Mouse (Mus musculus) left cerebral cortex, adult 11 months (tissue): ENCODE data around the gene Elf2.
"Not testable (repeated sequence)": the region's sequence is repeated elsewhere in the genome, so short reads cannot be mapped to it uniquely, and the experiment has no call there.

Experiments
- DNase-seq: peaks from one replicate; pipeline ENCODE4 v3.0.0; 2022; ENCODE audit warnings: low spot score

Elf2 gene

DNA sequence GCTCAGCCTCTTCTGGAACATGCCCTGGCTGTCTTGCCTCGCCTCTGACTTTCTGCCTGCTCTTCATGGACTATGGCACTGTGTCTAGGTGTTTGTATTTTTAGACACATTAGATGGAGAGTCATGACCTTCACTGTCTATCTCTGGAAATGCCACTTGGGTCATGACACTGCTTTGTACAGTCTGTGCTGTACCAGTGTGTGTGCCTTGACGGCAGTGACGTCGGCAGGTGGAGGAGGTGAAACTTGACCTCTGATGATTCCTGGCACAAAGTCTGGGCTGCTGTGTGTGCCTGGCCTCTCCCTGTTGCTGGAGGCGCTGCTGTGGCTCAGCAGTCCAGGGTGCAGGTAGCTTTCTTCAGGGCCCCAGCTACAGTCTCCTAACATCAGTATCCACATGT is 107.0 kb downstream of the Elf2 start:
- DNase-seq, result no peak

DNA sequence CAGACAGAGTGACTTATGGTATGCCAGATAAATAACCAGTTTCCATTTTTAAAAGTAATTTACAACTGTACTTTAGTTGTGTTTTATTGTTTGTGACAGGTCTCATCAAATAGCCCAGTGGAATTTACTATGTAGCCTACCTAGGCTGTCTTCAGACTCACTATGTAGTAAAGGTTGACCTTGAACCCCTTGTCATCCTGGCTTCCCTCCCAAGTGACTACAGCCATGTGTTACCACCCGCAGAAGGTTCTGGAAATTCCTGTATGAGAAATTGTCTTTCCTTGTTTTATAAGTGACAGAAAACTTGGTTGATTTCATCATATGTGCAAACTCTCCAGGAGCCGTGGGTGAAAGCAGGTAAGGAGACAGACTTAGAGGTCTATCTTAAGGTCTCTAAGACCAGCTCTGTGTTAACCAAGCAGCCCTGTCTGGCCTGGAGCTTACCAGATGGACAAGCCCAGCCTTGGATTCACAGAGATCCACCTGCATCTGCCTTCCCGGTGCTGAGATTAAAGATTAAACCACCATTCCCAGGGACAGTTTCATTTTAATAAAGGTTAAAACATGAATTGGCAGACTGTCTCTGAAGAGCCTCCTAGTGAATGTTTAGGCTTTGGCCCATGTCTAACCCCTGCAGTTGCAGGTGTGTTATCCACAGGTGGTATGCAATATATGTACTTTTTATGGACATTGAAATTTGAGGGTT is 108.1 kb downstream of the Elf2 start:
- no peak for DNase-seq

DNA sequence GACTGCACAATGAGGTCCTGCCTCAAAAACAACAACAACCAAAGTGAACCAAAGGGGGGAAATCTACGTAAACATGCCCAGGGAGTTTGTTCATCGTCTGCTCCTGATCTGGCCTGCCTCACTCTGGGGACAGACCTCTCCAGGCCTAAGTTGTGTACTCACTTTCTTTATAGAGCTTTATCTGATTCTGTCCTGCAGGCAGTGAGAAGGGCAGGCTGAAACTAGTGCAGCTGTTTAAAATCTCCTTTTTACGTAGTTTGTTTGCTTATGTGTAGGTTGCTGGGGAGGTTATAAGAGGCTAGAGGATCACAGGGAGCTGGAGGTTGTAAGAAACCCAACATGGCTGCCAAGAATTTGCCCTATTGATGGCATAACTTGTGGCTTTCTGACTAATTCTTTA is 109.0 kb downstream of the Elf2 start:
- no peak for DNase-seq

DNA sequence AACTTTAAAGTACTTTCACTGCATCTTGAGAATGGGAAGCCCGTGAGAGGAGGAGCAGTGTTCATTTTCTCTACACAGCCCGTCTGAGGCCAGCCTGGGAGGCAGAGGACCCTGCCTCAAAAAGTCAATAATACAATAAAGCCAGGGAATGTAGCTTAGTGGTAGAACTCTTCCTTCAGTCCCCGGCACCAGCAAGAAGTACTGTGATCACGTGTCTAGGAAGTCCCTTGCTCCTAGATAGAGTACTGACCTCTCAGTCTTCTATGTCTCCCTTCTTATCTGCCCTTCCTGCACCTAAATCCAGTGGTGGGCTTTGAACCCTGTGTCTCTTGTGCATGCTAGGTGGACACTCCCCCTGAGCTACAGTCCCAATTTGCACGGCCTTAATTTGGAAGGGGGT is 109.6 kb downstream of the Elf2 start:
- no peak for DNase-seq

DNA sequence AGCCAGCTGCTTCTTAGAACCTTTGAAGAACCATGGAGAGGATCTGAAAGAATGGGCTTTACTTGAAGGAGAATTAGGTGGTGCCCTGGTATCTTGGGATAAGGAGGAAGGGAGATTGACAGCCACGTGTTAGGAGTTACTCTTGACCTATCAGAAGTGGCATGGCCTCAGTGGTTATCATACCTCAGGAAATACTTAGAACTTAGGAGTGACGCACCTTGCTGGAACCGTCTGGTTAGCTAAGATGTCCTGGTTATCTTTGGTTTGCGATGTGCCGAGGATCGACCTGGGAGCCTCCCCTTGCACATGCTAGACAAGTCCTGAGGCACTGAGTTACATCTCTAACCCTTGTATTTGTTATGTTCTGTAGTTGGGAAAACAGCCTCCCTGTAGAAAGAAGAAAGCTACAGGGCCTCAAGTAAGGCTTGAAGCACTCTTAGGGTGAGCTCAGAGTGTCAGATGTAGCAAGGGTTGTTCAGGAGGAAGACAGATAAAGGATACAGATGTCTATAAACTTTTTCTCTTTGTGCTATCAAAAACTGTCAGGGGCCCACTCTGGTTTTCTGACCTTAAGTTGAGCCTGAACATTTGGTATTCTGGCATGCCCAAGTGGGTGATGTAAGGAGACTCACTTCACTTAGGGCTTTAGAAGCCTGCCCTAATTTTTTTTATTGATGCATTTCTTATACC is 110.2 kb downstream of the Elf2 start:
- DNase-seq, result no peak

DNA sequence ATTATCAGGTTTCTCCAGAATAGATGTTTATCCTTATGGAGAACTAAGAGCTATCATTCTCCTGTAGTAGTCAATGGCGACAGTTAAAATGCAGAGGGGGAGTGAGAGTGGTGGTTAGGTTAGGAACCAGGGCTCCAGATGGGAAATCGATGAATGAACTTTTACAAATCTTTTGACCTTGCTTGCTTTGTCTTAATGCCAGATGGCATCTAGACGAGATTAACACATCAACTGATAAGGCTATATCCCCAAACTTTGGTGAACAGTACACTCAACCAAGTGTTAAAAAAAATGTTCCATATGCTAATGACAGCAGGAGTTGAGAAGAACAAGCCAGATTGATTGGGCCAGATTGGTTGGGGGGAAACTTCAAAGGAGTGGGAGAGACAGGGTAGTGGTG is 111.2 kb downstream of the Elf2 start:
- no peak for DNase-seq

DNA sequence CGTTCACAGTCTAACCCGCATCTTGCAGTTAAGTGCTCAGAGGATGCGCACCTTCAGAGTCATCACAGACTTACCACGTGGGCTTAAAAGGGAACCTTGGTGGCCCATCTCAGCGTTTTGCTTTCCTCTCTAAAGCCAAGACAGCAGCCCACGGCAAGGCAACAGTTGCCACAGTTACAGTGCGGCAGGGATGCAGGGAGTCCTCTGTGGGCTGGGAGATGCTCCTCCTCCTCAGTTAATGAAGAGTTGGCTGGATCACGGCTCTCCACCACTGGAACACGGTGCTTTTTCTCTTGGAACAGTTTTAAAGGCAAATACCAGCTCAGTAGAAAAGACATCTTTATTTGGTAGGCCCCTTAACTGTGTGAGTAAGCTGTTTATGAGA is 111.7 kb downstream of the Elf2 start:
- DNase-seq, result no peak

DNA sequence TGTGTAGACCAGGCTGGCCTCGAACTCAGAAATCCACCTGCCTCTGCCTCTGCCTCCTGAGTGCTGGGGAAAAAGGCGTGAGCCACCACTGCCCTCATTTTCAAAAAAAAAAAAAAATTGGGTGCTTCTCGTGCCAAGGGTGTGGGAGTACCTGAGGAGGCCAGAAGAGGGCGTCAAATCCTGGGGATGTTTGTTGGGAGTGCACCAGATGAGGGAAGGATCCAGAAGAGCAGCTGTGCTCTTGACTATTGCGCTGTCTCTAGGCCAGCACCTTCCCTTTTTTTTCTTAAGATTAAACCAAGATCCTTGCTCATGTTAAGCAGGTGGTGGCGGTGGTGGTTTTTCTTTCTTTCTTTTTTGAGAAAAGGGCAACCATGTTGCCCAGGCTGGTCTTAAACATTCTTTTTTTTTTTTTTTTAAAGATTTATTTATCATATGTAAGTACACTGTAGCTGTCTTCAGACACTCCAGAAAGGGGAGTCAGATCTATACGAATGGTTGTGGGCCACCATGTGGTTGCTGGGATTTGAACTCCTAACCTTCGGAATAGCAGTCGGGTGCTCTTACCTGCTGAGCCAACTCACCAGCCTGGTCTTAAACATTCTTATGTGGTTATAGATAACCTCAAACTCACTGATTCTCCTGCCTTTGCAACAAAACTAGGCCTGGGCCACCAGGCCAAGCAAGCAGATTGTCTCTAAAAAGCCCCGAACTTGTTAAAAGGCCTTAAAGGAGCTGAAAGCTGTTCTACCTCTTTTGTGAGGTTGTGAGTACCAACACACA is 112.2 kb downstream of the Elf2 start:
- DNase-seq, result no peak

DNA sequence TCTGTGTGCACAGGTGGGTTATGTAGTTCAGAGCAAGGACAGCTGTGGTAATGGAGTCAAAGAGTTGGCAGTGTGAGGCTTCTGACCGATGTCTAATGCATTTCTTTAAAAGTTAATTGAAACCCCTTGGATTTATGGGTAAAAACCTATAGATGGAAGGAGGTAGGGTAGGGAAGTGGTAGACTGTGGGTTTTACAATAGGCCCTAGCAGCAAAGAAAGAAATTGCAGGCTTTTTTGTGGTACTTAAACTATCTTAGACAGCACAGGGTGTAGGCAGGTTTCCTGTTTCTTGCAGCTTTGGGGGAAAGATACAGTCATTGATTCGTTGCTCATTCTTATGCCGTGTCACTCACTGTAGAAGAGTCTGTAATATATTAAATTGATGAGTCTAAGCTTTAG is 113.9 kb downstream of the Elf2 start:
- no peak for DNase-seq

DNA sequence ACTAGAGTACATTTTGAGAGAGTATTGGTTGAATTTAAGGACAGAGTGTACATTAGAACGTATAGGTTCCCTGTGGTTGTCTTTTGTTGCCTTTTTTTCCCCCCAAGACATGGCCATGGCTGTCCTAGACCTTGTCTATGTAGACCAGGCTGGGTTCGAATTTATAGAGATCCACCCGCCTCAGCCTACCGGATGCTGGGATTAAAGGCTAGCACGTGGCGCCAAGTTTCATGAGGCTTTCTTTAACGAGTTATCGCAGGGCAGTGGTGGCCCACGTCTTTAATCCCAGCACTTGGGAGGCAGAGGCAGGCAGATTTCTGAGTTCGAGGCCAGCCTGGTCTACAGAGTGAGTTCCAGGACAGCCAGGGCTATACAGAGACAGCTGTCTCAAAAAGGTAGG is 114.5 kb downstream of the Elf2 start:
- no peak for DNase-seq

DNA sequence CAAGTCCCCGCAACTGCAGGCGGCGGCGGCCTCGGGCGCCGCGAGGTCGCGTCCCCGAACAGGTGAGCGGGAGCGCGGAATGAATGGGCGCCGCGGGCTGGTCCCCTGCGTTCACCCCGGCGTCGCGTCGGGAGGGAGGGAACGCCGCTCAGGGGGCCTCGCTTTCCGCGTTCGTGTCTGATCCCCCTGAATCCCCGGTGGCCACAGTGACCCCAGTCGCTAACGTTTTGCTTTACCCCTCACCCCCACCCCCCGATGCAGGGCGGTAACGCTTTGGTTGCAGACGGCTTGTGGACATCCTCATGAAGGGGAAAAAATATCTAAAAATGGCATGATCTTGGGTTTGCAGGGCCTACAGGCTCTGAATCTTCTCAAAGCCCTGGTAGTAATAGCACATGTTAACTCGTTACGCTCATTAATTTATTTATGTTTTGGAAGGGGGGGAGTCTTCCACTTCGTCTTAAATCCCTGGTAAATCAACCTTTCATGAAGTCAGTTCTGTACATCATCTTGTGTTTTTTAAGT is 115.2 kb downstream of the Elf2 start:
- no peak for DNase-seq

DNA sequence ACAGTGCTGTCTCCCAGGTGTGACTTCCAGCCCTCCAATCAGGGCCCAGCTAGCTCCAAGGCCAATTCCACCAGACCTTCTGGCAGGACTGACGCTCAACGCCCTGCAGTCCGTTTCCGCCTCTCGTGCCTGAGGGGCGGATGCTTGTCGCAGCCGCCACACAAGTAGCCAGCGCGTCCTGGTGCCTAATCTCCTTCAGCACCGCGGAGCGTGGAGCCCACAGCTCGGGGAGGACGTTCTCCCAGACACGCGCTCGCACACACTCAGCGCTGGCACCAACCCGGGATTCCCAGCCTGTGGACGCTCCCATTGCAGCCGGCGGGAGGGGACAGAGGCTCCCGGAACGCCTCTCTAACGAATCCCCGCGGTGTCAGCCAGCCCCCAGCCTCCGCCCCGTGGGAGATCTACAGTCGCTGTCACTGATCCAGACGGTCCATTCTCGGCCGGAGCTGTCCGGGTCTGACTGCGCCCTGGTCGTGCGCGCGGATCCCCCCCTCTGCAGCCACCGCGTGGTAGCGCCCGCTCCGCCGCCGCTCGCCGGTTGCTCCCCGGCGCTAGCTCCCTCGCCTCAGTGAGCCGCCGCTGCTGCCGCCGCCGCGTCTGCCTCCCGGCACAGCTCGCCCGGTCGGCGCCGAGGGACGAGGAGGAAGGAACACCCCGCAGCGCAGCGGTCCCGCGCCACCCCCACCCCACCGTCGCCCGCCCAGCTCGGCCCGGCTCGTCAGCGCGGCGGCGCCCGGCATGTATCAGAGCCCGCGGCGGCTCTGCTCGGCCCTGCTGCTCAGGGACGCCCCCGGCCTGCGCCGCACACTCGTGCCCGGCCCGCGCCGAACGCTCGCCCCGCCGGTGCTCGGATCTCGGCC is 115.9 kb downstream of the Elf2 start, which contains the start of gene Noct:
Gene Noct (plus strand): TSS at position 85 of the 863 bp plus-strand sequence.
- peak; percentile 83 for DNase-seq

DNA sequence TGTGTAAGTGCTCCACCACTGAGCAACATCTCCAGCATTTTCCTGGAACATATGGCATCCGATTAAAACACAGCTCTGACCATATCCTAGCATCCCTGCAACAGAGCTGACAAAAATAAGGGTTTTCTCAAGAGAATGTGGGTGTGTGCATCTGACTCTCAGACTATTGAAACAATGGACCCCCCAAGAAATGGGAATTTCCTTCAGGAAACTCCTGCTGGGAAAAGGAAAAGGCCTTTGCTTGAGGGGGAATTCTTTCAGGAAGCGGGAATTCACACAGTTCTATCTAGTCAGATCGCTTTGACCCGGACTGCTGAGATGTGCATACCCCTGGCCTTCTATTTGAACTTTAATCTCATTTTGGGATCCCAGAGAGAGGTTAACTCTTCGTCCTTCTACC is 116.9 kb downstream of the Elf2 start:
- DNase-seq, result no peak

DNA sequence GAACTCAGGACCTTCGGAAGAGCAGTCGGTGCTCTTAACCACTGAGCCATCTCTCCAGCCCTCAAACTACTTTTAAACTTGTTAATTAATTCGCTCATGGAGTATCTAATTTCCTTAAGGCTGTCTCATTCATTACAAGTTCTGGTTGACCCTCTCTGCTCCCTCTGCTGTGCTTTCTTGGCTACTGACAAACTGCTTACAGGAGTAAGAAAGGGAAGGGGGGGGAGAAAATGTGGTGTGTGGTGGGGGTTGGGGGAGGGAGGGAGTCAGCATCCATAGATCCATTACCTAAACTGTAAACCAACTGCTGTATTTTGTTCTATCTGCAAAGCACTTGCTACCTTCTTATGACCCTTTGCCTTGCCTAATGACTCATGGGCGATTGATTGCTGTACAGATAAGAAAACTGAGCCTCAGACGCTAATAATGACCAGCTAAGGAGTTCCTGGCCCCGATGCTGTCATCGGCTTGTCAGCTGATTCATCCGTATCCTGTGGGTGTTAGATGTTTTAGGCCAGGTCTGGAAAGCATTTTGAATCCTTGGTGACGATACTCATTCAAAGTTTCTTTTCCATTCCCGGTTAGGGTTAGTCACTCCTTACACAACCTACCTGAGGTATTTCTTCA is 117.5 kb downstream of the Elf2 start:
- DNase-seq, result no peak

DNA sequence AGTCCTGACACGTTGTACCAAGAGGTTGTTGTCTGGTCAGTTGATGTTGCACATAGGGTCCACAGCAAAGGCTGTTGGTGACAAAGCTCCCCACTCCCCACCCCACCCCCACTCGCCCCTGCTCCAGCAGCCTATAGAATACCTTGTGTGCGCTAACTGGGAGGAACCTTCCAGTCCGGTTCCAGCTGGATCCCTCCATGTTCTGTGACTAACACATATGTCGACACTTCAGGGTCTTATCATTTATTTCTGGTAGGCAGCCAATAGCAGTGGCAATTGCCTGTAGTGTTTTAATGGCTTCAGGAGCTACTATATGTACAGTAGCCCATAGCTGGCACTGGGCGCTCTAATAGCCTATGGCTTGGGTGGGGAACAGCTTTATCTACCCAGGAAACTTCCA is 118.2 kb downstream of the Elf2 start:
- no peak for DNase-seq

DNA sequence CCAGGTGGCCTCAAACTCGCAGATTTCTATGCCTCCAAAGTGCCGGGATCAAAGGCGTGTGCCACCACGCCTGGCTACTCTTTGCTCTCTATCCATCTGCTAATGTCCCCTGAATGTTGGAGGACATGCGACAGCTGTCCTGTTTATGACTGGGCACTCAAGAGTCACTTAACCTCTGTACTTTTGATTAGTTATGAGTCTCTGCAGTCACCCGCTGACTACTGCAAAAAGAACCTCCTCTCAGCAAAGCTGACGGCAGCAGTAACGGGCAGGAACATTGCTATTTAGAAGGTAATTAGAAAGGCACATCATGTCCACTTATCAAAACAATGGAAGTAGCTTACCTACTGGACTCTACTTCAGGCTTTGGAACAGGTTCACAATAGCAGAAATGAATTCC is 118.6 kb downstream of the Elf2 start:
- DNase-seq, result no peak

DNA sequence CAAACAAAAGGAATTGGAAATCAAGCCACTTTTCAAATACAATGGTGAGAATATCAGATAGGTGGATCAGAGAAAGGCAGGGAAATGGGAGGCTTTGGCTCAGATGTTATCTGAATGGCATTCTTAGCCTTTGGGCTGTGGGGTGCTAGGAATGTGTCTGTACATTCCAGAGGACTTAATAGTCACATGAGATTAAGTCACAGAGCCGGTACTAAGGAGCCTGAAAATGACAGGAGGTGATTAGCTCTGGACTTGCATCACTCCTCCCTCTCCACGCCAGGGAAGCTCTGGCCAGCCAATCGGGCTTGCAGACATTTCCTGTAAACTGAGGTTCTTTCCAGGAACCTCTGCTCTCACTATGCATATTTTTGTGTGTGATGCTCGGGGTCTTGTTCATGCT is 119.6 kb downstream of the Elf2 start:
- DNase-seq, result no peak

DNA sequence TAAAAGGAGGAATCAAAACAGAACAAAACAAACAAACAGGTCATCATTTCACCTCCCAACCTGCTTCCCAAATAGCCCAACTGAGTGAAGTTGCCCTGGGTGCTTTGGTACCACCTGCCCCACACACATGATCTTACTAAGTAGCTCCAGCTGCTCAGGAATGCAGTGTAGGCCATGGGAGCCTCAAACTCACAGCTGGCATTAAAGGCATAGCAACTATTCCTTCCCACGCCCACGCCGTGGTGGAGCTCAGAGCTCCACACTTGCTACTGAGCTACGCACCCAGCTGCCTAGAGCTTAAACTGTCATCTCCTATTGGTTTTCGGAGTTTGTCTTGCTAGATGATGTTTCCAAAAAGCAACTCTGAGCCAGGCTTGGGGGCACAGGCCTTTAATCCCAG is 121.2 kb downstream of the Elf2 start:
- no peak for DNase-seq

DNA sequence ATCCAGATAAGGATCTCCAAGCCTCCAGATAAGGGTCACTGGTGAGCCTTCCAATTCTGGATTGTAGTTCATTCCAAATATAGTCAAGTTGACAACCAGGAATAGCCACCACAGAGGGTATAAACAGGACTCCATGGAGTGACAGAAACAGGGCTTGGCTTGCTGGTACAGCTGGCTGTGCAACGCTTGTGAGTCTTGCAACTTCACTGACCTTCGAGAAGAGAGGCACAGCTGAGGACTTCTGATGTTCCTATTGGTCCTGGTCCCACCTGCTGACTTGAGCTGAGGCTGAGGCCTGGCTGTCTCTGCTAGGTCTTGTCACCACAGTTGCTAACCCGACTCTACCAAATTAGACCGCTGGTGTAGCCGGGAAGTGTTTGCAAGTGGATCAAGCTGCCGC is 122.1 kb downstream of the Elf2 start:
- DNase-seq, result not testable (repeated sequence)

DNA sequence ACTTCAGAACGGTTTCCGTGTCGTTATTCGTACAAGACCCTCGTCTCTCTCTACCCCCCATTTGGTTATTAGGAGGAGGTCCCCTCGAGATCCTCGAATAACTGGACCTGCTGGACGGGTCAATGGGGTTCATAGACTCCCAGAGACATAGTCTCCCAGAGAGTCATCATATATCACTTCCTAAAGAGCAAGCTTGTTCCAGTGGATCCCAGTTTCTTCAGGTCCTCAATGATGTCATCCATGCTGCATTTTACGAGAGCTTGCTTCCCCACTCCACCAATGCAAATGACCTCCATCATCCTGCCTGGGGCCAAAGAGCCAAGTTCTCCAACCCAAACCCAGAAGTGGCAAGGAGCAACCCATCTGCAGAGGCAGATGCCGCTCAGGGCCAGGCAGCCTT is 124.1 kb downstream of the Elf2 start:
- DNase-seq, result not testable (repeated sequence)

DNA sequence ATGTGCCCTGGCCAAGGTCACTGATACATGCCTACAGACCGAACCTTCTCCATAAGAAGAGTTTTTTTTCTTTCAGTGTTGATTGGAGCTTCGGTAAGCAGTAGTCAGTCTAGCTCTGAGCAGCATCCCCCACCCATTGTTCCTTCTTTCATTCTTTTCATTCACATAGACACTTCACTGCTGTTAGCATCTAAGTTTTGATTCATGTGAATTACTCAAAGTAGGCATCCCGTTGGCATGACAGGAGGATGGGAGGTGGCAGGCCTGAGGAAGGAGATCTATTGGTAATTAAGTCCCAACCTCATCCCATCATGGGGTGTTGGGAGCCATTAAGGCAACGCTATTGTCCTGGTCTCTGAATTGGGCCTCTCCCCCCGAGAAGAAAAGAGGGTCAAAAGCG is 124.8 kb downstream of the Elf2 start:
- DNase-seq, result no peak

DNA sequence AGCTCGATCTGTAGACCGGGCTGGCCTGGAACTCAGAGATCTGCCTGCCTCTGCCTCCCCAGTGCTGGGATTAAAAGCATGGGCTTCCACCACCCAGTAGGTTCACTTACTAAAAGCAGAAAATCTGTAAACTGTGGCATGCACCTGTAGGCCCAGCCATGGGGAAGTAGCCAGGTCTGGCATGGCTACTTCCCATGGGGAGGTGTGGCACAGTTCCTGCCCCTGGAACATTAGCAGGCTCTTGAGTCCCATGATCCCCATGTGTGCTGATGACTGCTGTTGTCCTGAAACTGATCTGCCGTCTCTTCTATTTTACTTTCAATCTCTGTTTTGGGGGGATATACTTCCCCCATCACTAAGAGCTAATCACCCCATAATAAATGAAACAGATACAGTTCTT is 127.4 kb downstream of the Elf2 start:
- no peak for DNase-seq
